Mouse (Mus musculus): ENCODE measurements around the gene Lhx4. TPM values are rescaled to one million over a fixed set of nuclear protein-coding genes. Genes with fewer than 3 reads are reported as not detected.
A peak's percentile ranks its signal among the peaks of the same experiment; 100 is the strongest.

The Lhx4 gene
- polyA plus RNA-seq, 1 experiment from 2014 or later = not detected

DNA sequence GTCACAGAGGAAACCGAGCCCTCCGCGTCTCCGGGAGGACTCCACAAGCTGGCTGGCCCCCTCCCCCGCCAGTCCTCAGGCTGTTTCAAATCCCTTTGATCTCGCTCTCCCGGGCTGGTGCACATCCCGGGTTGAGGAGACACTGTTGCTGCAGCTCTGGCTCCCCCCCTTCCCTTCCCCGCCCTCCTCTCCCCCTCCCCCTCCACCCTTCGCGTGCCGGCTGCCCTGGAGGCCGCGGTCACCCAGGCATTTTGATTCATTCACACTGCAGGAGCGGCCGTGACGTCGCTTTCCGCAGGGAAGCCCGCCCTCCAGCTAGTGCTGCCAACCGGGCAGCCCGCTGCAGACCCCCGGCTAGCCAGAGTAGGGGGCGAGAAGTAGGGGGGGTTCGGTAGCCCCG lies 9.5 kb downstream of the Lhx4 start:
- Histone ChIP-seq H3K4me3 (peak overlapping the region; percentile 53), H3K9ac (no peak overlapping the region), H3K27me3 (peaks cover 93% of the 10 kb centered on the region), H3K27ac (no peak overlapping the region), H3K4me1 (replicated peaks) (peaks cover 39% of the 10 kb centered on the region), H3K9me3 (replicated peaks) (no peaks in the 10 kb centered on the region), H3K4me2 (peak overlapping the region; percentile 94), H3K36me3 (no peaks in the 10 kb centered on the region)
- under 1% methylated on average over 26 of the region's 26 CpGs for WGBS
- peak; percentile 25; the same call in 1 of the 2 replicates for ATAC-seq (replicated peaks; ENCODE audit: insufficient number of reproducible peaks, insufficient read depth, low FRiP score, low read depth)

GRCm38 (mm10) chr1:155741378-155741945 lies 10.0 kb downstream of the Lhx4 start:
- Histone ChIP-seq H3K4me2 (peak overlapping the region; percentile 94), H3K9ac (no peak overlapping the region), H3K9me3 (replicated peaks) (no peaks in the 10 kb centered on the region), H3K4me3 (peak overlapping the region; percentile 53), H3K27me3 (peaks cover 93% of the 10 kb centered on the region), H3K27ac (no peak overlapping the region), H3K4me1 (replicated peaks) (peaks cover 43% of the 10 kb centered on the region), H3K36me3 (no peaks in the 10 kb centered on the region)
- under 1% methylated on average over 34 of the region's 34 CpGs for WGBS
- no peak for ATAC-seq (replicated peaks; ENCODE audit: insufficient number of reproducible peaks, insufficient read depth, low FRiP score, low read depth)

GRCm38 (mm10) chr1:155740622-155741377 lies 10.7 kb downstream of the Lhx4 start:
- Histone ChIP-seq H3K9me3 (replicated peaks) (no peaks in the 10 kb centered on the region), H3K4me1 (replicated peaks) (peaks cover 43% of the 10 kb centered on the region), H3K27me3 (peaks cover 93% of the 10 kb centered on the region), H3K4me3 (peak overlapping the region; percentile 53), H3K36me3 (no peaks in the 10 kb centered on the region), H3K9ac (no peak overlapping the region), H3K4me2 (peak overlapping the region; percentile 94), H3K27ac (no peak overlapping the region)
- under 1% methylated on average over 44 of the region's 44 CpGs for WGBS
- ATAC-seq (replicated peaks; ENCODE audit: insufficient number of reproducible peaks, insufficient read depth, low FRiP score, low read depth) = no peak

DNA sequence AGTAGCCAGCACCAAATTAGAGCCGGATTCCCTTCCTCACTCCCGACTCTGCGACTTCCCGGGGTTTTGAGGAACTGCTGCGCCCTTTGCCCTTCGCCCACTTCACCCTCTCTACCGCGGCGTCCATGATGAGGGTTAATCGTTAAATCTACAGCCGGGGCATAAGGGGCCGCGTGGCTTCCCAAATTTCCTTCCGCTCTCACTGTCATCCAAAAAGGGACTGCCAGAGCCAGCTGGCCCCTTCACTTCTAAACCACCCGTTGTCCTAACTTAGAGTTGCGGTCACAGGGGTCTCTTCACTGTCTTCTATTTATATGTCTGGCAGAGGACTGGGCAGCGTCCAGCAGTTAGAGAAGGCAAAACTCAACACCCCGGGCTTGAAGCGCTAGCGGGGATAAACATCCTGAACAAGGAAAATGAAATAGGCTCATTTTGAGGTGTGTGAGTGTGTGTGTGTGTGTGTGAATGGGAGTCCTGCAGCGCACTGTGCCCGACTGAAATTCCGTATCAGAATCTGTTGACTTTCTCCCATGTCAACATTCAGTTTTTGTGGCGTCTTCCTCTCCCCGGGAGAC lies 13.6 kb downstream of the Lhx4 start:
- Histone ChIP-seq H3K9me3 (replicated peaks) (no peaks in the 10 kb centered on the region), H3K4me1 (replicated peaks) (peaks cover 39% of the 10 kb centered on the region), H3K4me3 (0 out of 2 replicates have a peak overlapping the region, but pooled peaks have one; percentile 15), H3K9ac (no peak overlapping the region), H3K27ac (no peak overlapping the region), H3K27me3 (peaks cover 99% of the 10 kb centered on the region), H3K36me3 (no peaks in the 10 kb centered on the region), H3K4me2 (peak overlapping the region; percentile 8; the same call in 1 of the 2 replicates)
- no peak for ATAC-seq (replicated peaks; ENCODE audit: insufficient number of reproducible peaks, insufficient read depth, low FRiP score, low read depth)
- WGBS = under 1% methylated on average over 25 of the region's 25 CpGs

DNA sequence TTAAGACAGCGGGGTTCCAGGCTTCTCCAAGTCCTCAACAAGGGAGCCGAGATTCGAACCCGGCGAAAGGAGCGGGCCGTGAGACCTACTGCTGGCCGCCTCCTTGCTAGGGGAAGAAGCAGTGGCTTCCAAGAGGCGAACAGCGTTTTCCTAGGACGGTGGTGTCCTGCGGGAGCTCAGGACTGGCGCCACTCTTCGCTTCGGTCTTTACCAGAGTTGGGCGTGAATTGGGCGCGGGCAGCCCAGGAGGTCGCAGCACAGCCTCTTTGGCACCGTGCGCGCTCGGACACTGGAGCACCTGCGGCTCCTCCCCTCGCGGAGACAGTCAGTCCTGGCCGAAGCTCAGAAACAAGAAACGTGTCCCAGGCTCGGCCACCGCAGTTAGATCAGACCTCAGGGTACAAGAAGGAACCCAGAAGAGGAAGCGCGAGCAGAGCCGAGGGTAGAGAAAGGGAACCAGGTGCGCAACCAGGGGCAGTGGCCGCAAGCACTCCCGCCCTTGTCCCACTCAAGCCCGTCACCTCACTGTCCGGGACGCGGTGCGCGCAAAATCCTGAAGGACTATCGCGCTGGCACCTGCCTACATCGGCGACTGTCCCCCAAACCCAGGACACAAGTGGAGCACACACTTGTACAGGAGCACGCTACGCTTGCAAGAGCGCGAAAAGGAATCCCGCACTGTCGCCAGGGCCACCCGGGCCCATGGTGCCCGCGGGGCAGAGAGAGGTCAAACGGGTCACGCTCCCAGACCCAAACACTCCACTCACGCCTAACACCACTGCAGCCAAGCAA lies 14.3 kb downstream of the Lhx4 start:
- H3K4me3 ChIP-seq = peak overlapping the region; percentile 15
- peak overlapping the region; percentile 8; the same call in 1 of the 2 replicates for H3K4me2 ChIP-seq
- H3K27me3 ChIP-seq = peaks cover 99% of the 10 kb centered on the region
- H3K36me3 ChIP-seq = no peaks in the 10 kb centered on the region
- H3K9me3 ChIP-seq (replicated peaks) = no peaks in the 10 kb centered on the region
- H3K4me1 ChIP-seq (replicated peaks) = peaks cover 32% of the 10 kb centered on the region
- WGBS = under 1% methylated on average over 58 of the region's 58 CpGs
- no peak overlapping the region for H3K27ac ChIP-seq
- no peak for ATAC-seq (replicated peaks; ENCODE audit: insufficient number of reproducible peaks, insufficient read depth, low FRiP score, low read depth)
- no peak overlapping the region for H3K9ac ChIP-seq

- Histone ChIP-seq H3K27me3 (peaks cover 99% of the 10 kb centered on the region), H3K27ac (no peak overlapping the region), H3K36me3 (no peaks in the 10 kb centered on the region), H3K4me1 (replicated peaks) (peaks cover 22% of the 10 kb centered on the region), H3K4me2 (no peak overlapping the region), H3K9ac (no peak overlapping the region), H3K4me3 (peak overlapping the region; percentile 15; the same call in 1 of the 2 replicates), H3K9me3 (replicated peaks) (no peaks in the 10 kb centered on the region)
- ATAC-seq (replicated peaks; ENCODE audit: insufficient number of reproducible peaks, insufficient read depth, low FRiP score, low read depth) = no peak
- WGBS = 1% methylated on average over 26 of the region's 26 CpGs
Measured at GRCm38 (mm10) chr1:155736096-155736825, 15.2 kb downstream of the Lhx4 start.

- 0% methylated on average over 2 of the region's 2 CpGs for WGBS
- Histone ChIP-seq H3K27me3 (peaks cover 96% of the 10 kb centered on the region), H3K4me3 (no peak overlapping the region), H3K4me2 (no peak overlapping the region), H3K9ac (no peak overlapping the region), H3K4me1 (replicated peaks) (no peaks in the 10 kb centered on the region), H3K27ac (no peak overlapping the region), H3K36me3 (no peaks in the 10 kb centered on the region), H3K9me3 (replicated peaks) (no peaks in the 10 kb centered on the region)
- no peak for ATAC-seq (replicated peaks; ENCODE audit: insufficient number of reproducible peaks, insufficient read depth, low FRiP score, low read depth)
Measured at GRCm38 (mm10) chr1:155731156-155731555, 20.3 kb downstream of the Lhx4 start.

GRCm38 (mm10) chr1:155729113-155729795 lies 22.2 kb downstream of the Lhx4 start:
- H3K9me3 ChIP-seq (replicated peaks) = no peaks in the 10 kb centered on the region
- H3K9ac ChIP-seq = no peak overlapping the region
- no peak overlapping the region for H3K4me2 ChIP-seq
- H3K27me3 ChIP-seq = peaks cover 96% of the 10 kb centered on the region
- no peak overlapping the region for H3K27ac ChIP-seq
- no peak for ATAC-seq (replicated peaks; ENCODE audit: insufficient number of reproducible peaks, insufficient read depth, low FRiP score, low read depth)
- H3K36me3 ChIP-seq = no peaks in the 10 kb centered on the region
- H3K4me1 ChIP-seq (replicated peaks) = no peaks in the 10 kb centered on the region
- no peak overlapping the region for H3K4me3 ChIP-seq
- 5% methylated on average over 23 of the region's 23 CpGs for WGBS

- no peaks in the 10 kb centered on the region for H3K9me3 ChIP-seq (replicated peaks)
- ATAC-seq (replicated peaks; ENCODE audit: insufficient number of reproducible peaks, insufficient read depth, low FRiP score, low read depth) = no peak
- H3K4me2 ChIP-seq = no peak overlapping the region
- H3K4me3 ChIP-seq = no peak overlapping the region
- no peak overlapping the region for H3K27ac ChIP-seq
- peaks cover 96% of the 10 kb centered on the region for H3K27me3 ChIP-seq
- H3K4me1 ChIP-seq (replicated peaks) = no peaks in the 10 kb centered on the region
- H3K9ac ChIP-seq = no peak overlapping the region
- 27% methylated on average over 10 of the region's 10 CpGs for WGBS
- no peaks in the 10 kb centered on the region for H3K36me3 ChIP-seq
Measured at GRCm38 (mm10) chr1:155727830-155728229, 23.7 kb downstream of the Lhx4 start.

GRCm38 (mm10) chr1:155725876-155726275 lies 25.6 kb downstream of the Lhx4 start:
- peaks cover 88% of the 10 kb centered on the region for H3K27me3 ChIP-seq
- H3K4me2 ChIP-seq = no peak overlapping the region
- no peak overlapping the region for H3K27ac ChIP-seq
- H3K4me1 ChIP-seq (replicated peaks) = no peaks in the 10 kb centered on the region
- WGBS = 63% methylated on average over 2 of the region's 2 CpGs
- no peaks in the 10 kb centered on the region for H3K36me3 ChIP-seq
- no peak overlapping the region for H3K4me3 ChIP-seq
- no peak overlapping the region for H3K9ac ChIP-seq
- no peaks in the 10 kb centered on the region for H3K9me3 ChIP-seq (replicated peaks)
- ATAC-seq (replicated peaks; ENCODE audit: insufficient number of reproducible peaks, insufficient read depth, low FRiP score, low read depth) = no peak

All from heart, embryonic 15.5 days (tissue).